Mouse (Mus musculus) ovary, postnatal 10 days (tissue): ENCODE results near the gene Grip2.

Source experiments
- DNase-seq: peaks from one replicate; pipeline ENCODE4 v3.0.0; 2022; ENCODE audit warnings: low spot score

Gene Grip2

DNA sequence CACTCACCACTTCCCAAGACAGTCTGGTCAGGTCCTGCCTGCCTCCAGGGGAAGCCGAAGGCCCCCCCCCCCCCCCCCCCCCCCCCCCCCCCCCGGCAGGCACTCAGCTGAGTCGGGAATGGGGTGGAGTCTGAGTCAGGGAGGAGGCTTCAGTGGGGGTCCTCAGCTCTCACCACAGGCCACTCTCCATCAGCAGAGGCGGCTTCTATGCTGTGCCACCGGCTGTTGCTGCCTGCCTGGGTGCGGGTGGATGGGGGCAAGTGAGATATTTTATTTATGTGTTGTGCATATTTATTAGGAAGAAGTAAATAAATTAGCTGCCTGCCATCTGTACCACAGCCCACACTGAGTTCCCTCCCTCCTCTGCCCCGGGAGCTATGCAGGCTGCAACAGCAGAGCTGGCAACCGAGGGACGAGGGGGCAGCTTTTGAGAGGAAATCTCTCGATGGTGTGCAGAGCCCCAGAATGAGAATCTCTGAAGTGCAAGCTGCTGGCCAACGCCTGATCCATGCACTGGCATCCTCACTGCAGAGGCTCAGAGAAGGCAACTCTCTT, at the start of gene Grip2:
Grip2 (minus strand) TSS at position 235 of the 555 bp plus-strand sequence.
- DNase-seq = no peak

DNA sequence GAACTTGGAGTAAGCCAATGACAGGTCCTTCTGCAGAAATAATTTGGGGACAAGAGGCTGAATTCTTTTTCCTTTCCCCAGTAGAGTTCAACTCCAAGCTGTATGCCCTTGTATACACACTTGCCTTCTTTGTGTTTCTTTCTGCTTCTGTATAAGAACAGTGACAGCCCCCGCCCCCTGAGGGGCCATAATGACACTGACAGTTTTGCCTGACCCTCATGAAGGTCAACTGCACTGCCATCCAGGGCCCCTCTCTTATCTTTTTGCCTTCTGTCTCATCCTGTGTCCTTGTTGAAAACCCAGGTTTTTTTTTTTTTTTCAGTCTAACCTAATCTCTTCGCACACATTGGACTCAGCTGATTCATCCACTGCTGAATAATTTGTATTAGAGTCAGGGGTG, 45.7 kb upstream of the Grip2 start:
- no peak for DNase-seq

DNA sequence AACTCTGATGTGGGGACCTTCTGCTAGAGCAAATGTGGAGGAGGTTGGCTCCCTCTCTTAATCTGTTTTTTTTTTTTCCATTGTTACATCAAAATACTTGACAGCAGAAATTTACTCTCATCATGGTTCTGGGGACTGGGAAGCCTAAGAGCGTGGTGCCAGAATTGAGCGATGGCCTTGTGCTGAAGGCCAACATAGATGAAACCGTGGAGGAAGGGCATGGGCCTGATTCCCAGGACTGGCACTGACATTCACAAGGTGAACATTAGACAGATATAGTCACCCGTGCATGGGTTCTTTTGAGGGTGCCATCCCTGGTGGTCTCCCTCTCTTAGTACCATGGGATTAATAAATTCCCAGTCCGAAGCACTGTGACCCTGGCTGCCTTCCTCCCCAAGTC, 41.0 kb upstream of the Grip2 start:
- no peak for DNase-seq

GRCm38 (mm10) chr6:91865601-91866000, 38.6 kb upstream of the Grip2 start:
- no peak for DNase-seq

DNA sequence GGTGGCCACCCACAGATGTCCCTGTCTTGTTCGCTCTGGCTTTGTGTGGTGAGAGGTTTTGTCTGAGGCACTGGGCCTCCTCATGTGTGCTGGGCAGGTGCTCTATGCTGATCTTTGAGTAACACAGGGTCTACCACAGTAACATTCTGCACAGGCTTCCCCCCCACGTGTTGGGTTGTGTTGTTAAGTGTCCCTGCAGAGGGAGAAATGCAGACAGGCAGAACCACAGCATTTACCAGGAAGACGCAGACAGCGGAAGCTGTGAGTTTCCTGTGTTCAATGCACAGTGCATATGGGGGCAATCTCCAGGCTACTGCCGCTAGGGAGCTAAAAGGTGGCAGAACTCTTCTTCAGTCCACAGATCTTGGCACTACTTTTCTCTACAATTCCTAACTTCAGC, 37.5 kb upstream of the Grip2 start:
- no peak for DNase-seq

GRCm38 (mm10) chr6:91862848-91863247, 35.8 kb upstream of the Grip2 start:
- DNase-seq = no peak

DNA sequence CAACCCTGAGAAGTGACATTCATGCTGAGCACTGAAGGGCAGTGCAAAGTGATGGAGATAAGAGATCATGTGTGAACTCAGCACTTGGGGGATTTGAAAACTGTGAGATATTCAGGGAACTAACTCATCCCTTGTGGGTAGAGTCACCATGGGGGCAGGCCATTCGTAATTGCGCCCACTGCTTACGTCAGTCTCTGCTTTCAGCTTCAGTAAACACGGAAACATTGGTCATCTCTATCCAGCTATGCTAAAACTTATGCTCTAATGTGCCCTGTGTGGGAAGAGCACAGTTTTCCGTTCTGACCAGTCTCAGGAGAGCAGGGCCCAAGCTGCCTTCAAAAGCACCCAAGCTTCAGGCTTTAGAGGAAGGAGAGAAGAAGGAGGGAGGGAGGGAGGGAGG, 31.3 kb upstream of the Grip2 start:
- no peak for DNase-seq

DNA sequence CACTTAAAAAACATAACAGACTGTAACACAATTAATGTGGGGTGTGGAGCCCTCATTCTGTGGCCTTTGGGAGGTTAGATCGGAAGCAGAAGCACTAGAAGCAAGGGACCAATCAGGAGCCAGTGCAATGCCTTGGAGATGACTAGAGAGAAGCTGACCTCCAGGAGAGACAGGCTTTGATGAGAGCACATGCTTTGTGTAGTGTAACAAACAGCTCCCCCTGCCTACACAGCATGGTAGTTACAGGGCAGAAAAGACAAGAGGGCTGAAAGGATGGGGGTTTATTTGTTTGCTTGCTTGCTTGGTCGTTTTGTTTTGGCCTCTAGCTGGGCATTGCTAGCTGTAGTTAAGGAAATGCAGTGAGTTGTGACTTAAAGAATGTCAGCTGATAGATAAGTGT, 25.5 kb upstream of the Grip2 start:
- no peak for DNase-seq

- no peak for DNase-seq
Observed at GRCm38 (mm10) chr6:91843628-91844153, 16.6 kb upstream of the Grip2 start.

GRCm38 (mm10) chr6:91842897-91843627, 16.0 kb upstream of the Grip2 start:
- DNase-seq = no peak

DNA sequence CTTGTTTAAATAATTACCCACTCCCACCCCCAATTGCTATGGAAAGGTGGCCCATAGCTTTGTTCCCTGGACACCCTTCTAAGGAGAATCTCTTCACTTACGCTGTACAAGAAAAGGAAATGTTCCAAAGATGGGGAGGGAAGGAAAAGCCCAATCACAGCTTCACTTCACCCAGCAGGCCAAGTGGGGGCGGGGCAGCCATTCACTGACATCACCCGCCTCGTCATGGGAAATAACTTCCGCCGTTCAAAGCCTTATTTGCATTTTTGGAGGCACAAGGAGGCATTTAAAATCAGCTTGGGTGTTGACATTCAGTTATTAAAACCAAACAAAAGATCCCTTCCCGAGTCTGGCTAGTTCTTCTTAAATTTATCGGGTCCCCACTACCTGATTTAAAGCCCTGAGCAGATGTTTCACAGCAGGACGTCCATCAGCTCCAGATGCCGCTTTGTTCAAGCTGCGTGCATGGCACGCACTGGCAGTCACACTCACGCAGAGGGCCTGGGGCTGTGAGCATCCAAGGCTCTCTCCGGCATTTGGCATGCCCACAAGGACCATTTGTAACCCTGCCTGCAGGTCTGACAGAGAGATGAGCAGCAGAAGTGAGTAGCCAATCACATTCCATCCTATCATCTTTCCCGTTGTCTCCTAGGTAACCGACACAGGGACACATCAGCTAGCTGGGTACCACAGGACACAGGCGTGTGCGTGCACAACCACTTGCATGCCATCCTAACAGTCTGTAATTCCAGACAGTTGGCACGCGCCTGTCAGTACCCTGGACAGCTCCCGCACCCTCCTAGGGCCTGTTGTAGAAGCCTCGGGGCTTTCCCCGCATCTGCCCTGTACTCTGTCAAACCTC, 12.2 kb upstream of the Grip2 start:
- DNase-seq = peak; percentile 50

DNA sequence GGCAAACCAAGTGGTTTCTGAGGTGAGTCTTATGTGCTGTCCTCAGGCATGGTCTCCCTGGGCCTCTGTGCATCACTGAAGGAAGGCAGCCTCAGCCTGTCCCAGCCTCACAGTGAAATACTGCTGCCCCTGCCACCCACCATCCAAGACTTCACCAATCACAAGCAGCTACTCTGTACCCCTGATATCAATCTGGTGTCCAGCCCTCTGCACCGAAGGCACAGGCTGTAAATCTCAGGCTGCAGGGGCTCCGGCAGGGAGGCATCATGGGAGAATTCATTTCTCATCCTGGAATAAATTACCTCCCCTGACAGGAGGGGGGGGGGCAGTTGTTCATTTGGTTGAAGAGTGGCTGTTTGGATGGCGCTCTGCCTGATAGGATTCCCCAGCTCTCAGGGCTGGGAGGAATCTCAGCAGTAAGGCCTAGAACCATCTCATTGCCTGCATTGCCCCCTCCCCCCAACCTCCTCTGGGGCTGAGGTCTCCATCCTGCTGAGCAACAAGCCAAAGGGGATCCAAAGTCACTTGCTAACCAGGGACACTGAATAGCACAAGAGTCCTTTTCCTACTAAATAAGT, 5.9 kb upstream of the Grip2 start:
- DNase-seq = no peak

GRCm38 (mm10) chr6:91827926-91828325, 876 bp upstream of the Grip2 start:
- DNase-seq = no peak

DNA sequence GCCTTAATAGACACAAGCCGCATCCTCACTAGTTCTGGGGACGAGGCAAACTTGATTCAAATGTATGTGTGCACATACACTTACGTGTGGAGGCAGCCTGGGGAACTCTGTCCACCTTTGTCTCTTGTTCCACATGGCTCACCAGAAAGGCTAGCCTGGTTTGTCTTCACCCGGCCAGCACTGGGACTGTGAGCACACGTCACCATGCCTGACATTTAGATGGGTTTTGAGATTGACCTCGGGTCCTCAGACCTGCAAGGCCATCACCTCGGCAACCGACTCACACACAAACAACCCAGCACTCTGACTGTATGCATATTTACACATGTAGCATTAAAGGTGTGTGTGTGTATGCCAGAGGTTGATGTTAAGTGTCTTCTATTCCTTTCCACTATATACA, 8.8 kb downstream of the Grip2 start:
- no peak for DNase-seq

DNA sequence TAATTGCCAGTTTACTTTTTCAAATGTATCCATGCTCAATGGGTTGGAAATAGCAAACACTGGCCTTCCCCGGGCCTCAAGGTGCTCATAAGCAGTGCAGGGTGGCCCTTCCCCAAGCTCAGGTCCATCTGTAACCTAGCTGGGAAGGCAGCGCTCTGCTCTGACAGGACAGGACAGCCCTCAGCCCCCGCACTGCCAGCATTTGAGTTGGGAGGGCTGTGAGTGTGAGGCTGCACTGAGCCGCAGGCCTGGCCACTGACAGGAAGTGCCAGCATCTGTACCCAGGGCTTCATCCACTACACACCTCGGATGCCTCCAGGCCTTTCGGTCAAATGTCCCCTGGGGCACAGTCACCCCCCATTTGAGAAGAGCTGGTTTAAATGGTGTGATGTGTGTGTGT, 11.1 kb downstream of the Grip2 start:
- no peak for DNase-seq

GRCm38 (mm10) chr6:91813611-91814010, 13.4 kb downstream of the Grip2 start:
- no peak for DNase-seq

GRCm38 (mm10) chr6:91810007-91810406, 17.0 kb downstream of the Grip2 start:
- no peak for DNase-seq

DNA sequence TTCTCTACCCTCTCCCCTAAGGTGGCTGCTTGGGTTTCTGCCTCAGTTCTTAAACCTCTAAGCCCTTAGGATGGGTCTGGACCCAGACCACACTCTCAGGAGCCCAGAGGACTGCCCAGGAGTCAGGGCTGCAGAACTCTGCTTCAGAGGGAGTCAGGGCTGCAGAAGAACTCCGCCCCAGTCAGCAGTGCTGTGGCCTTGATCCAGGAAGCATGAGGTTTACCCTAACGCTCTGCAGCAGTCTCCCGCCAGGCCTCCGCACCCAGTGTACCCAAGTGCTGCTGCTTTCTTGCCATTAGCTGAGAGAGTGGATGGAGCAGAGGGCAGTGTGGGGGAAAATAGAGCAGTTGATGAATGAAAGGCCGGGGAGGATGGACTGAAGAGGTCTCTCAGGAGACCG, 19.0 kb downstream of the Grip2 start:
- no peak for DNase-seq

DNA sequence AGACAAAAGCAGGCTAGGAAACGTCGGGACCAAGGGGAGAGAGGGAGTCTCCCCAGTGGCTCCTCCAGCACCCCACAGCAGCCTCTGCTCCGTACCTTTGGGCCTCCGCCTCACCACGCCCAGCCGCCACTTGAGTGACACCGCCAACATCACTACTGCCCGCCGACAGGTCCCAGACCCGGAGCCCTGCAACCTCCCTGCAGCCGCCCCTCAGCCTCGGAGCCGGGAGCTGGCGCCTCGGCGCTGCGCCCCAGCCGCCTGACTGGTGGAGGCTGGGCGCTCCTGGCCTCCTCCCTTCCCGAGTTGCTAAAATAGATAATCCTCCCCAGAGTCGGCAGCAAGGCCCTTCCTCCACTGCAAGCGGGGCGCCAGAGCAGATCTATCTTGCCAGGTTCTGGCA, 19.9 kb downstream of the Grip2 start:
- DNase-seq = no peak

DNA sequence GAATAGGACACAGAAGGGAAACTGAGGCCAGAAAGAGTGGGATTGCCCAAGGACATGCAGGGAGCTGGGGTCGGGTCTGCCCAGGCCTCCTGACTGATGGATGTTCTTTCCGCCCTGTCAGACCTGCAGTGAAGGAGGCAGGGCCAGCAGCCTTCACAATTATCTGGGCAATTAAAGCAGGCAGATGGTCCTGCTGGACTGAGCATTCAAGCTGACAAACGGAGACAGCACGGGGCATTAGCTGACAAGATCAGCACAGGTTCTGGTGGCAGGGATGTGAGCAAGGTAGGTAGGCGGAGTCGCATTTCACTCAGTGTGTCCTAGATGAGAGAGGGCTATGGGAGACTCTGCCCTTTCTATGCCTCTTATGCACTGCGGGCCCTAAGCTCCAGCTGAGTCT, 22.9 kb downstream of the Grip2 start:
- DNase-seq = no peak

- no peak for DNase-seq
Observed at GRCm38 (mm10) chr6:91798496-91798895, 28.6 kb downstream of the Grip2 start.

- DNase-seq = no peak
Observed at GRCm38 (mm10) chr6:91796736-91797135, 30.3 kb downstream of the Grip2 start.

DNA sequence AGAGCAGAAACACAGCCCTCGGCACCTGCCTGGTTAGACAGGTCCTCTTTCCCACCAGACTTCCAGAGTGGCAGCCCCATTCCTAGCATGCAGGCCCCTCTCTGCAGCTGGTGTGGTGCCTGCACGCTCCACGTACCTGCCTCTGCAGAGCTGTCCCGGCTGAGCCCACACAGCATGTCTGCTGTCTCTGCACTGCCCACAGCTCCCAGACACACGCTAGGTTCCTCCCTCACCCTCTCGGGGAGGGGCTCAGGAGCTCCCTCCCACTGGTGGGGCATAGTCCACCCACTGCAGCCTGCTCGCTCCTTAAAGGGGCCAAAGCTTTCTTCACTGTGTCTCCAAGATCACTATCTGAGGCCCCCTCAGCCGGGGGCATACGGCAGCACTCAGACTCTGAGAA, 31.0 kb downstream of the Grip2 start:
- DNase-seq = no peak
